Mouse (Mus musculus): Measurements from ENCODE around the gene Foxj3. TPM values are rescaled to one million over a fixed set of nuclear protein-coding genes. Genes with fewer than 3 reads are reported as not detected.
"Not testable (repeated sequence)": the region's sequence is repeated elsewhere in the genome, so short reads cannot be mapped to it uniquely, and the experiment has no call there.

Gene Foxj3
- total RNA-seq, 2 experiments from 2014 or later: 69.6 to 72.2 TPM

DNA sequence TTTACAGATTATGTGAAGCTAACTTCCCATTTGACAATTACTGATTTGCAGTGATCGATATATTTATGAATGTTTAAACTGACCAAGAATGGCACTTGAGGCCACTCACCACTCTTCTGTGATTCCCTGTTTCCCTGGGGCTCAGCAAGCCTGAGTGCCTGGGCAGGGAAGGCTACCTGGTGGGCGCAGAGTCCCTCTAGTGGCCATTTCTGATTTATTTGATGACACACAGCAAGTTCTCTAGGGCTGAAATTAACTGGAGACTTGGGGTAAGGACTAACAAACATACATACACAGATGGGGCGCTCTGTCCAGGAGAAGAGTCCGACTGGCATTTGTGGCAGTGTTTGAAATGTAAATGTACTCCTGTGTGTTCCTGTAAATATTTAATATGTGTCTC, 91.6 kb downstream of the Foxj3 start:
- TF ChIP-seq CTCF (IDR thresholded peaks at IDR 0.05): peak; percentile 40
- not testable (repeated sequence) for H3K4me3 ChIP-seq; DNase-seq (ENCODE audit: extremely low spot score in 1 of 2, low spot score in 2 of 2); H3K27ac ChIP-seq
- intact Hi-C loops (cut with DNase I): loop anchor here (10.0 kb wide), 1 partner anchor 384 kb away; no protein-coding TSS in a partner anchor

DNA sequence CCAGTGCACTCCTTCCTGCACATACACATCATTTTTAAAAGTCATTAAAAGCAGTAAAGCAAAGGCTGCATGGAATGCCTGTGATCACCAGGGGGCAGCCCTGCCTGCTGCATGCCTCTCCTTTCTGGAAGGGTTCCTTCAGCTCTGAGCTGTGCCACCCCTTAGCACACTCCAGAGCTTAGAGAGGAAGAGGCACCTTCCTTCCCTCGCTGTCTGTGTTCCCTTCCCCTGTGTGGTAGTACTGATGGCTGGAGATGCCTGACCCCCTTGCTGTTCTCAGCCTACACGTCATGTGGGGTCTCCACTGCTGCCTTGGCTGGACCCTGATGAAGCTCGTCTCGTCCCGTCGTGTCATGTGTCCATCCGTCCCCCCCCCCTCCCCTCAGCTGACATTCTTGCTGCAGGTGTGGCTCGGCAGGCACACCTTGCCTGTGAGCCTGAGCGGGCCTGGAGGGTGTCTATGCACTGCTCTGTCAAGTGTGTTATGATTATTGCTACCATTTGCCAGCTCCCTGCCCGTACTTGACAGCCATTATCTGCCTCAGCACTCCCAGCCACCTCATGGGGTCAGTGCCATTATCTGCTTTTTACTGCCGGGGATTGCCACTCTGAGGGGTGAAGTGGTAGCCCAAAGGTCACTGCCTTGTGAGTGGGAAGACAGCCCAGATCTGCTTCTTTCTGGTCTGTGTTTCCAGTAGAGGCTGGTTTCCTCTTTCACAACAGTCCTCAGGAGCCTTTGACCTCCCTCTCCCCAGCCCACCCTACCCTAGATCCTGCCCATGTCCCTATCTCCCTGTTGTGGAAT, 94.5 kb downstream of the Foxj3 start:
- H3K27ac ChIP-seq: no peak overlapping the region
- H3K4me3 ChIP-seq: no peak overlapping the region
- intact Hi-C loops (cut with DNase I): loop anchor here (2.0 to 5.0 kb wide), 3 partner anchors 35 to 496 kb away; no protein-coding TSS in a partner anchor
- peak; percentile 85 for TF ChIP-seq CTCF (IDR thresholded peaks at IDR 0.05)
- DNase-seq (ENCODE audit: extremely low spot score in 1 of 2, low spot score in 2 of 2): peak; percentile 45 to 73

DNA sequence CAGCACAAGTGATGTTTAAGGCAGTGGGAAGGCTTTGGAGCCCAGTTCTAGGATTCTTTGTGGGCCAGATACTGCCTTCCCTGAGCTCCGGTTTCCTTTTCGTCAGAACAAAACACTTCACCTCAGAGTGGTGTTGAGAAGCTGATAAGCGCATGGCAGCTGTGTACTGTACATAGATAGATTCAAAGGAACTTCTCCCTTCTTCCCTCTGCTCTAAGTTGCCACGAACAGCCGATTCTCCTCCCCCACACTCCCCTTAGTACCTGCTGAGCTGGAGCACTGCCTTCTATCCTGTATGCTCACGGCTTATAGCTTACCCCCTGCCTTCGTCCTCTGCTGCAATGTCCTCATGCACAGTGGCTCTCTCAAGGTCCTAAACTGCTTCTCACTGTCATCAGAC, 95.9 kb downstream of the Foxj3 start:
- intact Hi-C loops (cut with DNase I): loop anchor here (5.0 kb wide), 2 partner anchors 180 to 495 kb away; no protein-coding TSS in a partner anchor
- no peak for DNase-seq (ENCODE audit: extremely low spot score in 1 of 2, low spot score in 2 of 2)
- no peak for TF ChIP-seq CTCF (IDR thresholded peaks at IDR 0.05)
- no peak overlapping the region for H3K4me3 ChIP-seq
- no peak overlapping the region for H3K27ac ChIP-seq

DNA sequence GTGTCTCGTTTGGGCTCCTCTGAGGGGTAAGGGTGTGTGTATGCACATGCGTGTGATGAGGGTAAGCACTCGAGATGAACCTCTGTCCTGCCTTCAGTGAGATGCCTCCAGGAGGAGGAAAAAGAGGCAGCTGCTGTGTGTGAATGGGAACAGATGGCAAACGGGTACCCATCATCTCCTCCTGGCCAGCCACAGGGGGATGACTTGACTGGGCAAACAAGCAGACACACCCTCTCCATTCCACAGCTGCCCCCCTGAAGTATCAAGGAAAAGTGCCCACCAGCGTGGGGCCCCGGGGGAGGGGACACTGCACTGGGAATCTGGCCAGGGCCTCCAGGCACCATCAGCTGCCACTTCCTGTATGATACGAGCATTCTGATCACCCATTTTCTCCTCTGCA, 96.5 kb downstream of the Foxj3 start:
- TF ChIP-seq CTCF (IDR thresholded peaks at IDR 0.05): no peak
- intact Hi-C loops (cut with DNase I): loop anchor here (5.0 kb wide), 2 partner anchors 179 to 494 kb away; no protein-coding TSS in a partner anchor
- no peak overlapping the region for H3K4me3 ChIP-seq
- H3K27ac ChIP-seq: no peak overlapping the region
- DNase-seq (ENCODE audit: extremely low spot score in 1 of 2, low spot score in 2 of 2): no peak

DNA sequence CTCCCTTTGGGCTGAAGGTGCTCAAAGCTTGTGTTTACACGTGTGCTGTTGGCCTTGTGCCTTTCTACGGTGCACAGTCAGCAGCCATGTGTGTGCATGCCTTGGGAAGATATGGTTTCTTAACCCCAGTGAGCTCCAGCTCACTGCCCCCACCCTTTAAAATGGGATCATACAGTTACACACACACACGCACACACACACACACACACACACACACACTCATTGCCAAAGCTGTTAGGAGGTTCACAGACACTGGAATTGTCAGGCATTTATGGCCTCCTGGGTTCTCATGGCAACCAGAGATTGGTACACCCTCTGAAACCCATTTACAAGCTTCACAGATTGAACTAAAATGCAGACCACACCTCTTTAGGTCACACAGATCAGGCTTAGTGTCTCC, 97.1 kb downstream of the Foxj3 start:
- intact Hi-C loops (cut with DNase I): loop anchor here (5.0 kb wide), 2 partner anchors 178 to 493 kb away; no protein-coding TSS in a partner anchor
- TF ChIP-seq CTCF (IDR thresholded peaks at IDR 0.05): no peak
- no peak for DNase-seq (ENCODE audit: extremely low spot score in 1 of 2, low spot score in 2 of 2)

DNA sequence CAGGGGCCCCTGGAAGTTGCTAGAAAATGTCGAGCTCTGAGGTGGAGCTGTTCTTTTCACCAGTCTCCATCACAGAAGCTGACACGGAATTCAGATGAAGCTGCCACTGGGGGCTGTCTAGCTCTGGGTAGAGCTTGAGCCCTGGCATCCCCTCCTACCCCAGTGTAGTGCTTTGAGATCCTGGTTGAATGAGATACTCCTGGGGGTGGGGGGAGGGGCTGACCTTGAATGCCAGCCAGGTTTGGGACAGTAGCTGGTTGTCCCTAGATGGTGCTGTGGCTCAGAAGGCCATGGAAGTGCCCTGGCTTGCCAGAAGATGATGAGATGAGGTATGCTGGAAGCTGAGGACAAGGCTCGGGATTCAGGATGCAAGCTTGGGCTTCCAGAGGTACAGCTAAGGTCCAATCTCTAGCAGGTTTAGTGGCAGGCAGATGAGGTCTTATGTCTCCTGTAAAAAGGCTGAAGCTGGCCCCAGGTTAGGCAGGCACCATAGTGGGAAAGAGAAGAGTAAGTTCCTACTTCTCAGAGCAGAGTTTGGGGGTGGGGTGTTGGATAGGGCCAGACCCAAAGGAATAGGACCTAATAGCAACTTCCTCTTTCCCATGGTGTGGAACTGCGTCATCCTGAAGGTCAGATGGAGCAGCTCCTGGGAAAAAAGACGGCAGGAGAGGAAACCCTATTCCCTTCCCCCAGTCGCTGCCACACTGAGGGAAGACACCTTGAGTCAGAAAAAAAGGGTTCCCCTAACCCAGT, 98.3 kb downstream of the Foxj3 start:
- intact Hi-C loops (cut with DNase I): loop anchor here (5.0 kb wide), 2 partner anchors 177 to 492 kb away; no protein-coding TSS in a partner anchor
- Histone ChIP-seq H3K27ac (no peak overlapping the region), H3K4me3 (no peak overlapping the region)
- peak in 1 of 2 experiments; percentile 6 for DNase-seq (ENCODE audit: extremely low spot score in 1 of 2, low spot score in 2 of 2)
- TF ChIP-seq CTCF (IDR thresholded peaks at IDR 0.05): no peak; the same call in 1 of the 2 replicates

More for the DNA sequence above, 97.1 kb downstream of the Foxj3 start:
- Histone ChIP-seq H3K27ac (no peak overlapping the region), H3K4me3 (no peak overlapping the region)

DNA sequence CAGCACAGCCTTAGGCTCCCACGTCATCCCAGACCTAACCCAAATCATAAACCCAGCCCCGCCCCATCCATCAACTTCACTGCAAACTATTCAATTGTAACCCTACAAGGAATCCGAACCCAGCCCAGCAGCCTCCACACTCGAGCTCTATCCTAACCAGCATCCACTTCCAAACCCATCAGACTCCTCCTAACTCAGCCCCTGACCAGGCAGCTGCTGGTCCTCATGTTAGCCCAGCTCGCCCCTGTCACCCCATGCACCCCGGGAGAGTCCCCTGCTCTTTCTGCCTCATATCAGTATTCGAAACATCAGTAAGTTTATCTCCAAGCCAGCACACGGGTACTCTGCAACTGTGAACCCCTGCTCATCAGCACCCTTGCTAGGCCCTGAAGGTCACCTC, 98.9 kb downstream of the Foxj3 start:
- no peak overlapping the region for H3K4me3 ChIP-seq
- no peak for TF ChIP-seq CTCF (IDR thresholded peaks at IDR 0.05)
- no peak overlapping the region for H3K27ac ChIP-seq
- intact Hi-C loops (cut with DNase I): no loop called here
- DNase-seq (ENCODE audit: extremely low spot score in 1 of 2, low spot score in 2 of 2): no peak

DNA sequence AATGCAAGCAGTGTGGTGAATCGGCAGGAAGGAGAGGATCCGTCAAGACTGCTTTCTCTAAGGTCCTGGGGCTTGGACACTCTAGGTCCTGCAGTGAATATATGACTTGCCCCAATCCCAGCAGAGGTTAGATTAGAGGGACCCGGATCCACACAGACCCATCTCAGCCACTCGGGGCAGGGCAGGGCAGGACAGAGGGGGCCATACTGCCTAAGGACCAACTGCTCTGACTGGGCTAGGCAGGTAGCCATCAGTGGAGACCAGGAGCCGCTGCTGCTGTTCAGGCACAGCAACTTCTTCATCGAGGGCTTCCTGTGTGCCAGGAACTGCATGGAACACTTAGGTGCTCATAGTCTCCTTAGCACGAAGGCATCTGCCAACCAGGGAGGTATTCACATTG, 99.9 kb downstream of the Foxj3 start:
- intact Hi-C loops (cut with DNase I): no loop called here
- DNase-seq (ENCODE audit: extremely low spot score in 1 of 2, low spot score in 2 of 2): peak in 1 of 2 experiments; percentile 9
- no peak for TF ChIP-seq CTCF (IDR thresholded peaks at IDR 0.05)

DNA sequence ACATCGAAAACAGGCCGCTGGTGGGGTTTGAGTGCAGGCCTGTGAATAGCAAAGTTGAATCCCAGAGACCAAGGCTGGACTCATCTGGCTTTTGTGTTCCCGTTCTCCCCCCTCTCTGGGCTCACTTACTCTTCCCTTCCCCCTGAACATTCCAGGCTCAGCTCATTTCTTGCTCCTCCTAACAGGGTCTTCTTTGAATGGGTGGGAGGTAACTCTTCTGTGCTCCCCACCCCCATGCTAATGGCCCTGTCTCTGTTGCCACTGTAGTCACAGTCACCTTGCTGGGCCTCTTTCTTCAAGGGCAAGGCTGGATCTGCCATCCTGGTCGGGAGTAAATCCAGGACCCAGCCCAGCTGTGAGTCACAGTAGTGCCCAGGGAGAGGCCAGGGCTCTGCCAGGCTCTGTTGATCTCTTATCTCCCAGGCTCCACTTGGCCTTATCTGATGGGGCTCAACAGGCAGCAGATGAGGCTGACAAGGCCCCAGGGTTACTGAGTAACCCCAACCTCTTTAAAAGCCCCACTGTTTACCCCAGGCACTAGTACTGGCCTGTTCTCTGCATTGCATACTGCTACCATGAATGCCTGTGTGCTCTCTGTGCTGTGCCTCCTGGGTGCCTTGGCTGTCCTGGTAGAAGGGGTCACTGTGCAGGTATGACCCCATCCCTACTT, 100.5 kb downstream of the Foxj3 start, which contains the start of gene Guca2a:
Gene Guca2a (plus strand): TSS at position 529 of the 670 bp plus-strand sequence.
- intact Hi-C loops (cut with DNase I): no loop called here
- H3K27ac ChIP-seq: no peak within 1 kb of the TSS
- TF ChIP-seq CTCF (IDR thresholded peaks at IDR 0.05): no peak
- H3K4me3 ChIP-seq: no peak within 1 kb of the TSS
- no peak for DNase-seq (ENCODE audit: extremely low spot score in 1 of 2, low spot score in 2 of 2)

More for the DNA sequence above, 99.9 kb downstream of the Foxj3 start:
- H3K4me3 ChIP-seq: no peak overlapping the region
- no peak overlapping the region for H3K27ac ChIP-seq

DNA sequence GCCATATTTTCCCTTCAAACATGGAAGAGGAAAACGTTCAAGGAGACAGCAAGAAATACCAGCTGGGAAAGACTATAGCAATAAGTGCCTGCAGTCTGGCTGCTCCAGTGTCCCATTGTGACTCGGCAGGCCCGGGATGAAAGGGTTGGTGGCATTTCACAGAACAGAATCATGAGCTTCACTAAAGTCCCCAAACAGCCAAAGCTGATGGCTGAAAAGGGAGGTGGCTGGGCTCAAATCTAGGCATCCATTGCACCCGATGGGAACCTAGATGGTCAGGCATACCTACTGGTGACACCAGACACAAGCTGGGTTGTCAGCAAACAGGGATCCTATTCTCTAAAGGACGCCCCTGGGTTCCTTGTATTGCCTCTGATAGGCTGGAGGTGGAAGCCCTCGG, 101.1 kb downstream of the Foxj3 start:
- DNase-seq (ENCODE audit: extremely low spot score in 1 of 2, low spot score in 2 of 2): no peak
- Histone ChIP-seq H3K4me3 (no peak overlapping the region), H3K27ac (no peak overlapping the region)
- intact Hi-C loops (cut with DNase I): no loop called here
- TF ChIP-seq CTCF (IDR thresholded peaks at IDR 0.05): no peak

DNA sequence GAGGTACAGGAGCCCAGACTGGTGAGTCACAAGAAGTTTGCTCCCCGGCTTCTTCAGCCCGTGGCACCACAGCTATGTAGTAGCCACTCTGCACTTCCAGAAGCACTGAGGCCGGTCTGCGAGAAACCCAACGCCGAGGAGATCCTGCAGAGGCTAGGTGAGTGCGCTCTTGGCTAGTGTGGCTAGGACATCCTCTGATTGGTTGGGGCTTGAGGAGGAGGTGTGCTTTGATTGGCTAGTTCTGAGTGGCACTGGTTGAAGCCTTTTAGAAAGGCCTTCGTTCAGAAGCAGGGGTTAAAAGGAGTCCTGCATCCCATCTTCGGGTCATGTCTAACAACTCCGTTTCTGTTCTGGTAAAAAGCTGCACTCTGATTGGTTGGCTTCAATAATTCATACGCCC, 101.9 kb downstream of the Foxj3 start:
- no peak for TF ChIP-seq CTCF (IDR thresholded peaks at IDR 0.05)
- Histone ChIP-seq H3K27ac (no peak overlapping the region), H3K4me3 (no peak overlapping the region)
- no peak for DNase-seq (ENCODE audit: extremely low spot score in 1 of 2, low spot score in 2 of 2)
- intact Hi-C loops (cut with DNase I): no loop called here
